Mouse (Mus musculus): ENCODE data around the gene Otulin.

DNA sequence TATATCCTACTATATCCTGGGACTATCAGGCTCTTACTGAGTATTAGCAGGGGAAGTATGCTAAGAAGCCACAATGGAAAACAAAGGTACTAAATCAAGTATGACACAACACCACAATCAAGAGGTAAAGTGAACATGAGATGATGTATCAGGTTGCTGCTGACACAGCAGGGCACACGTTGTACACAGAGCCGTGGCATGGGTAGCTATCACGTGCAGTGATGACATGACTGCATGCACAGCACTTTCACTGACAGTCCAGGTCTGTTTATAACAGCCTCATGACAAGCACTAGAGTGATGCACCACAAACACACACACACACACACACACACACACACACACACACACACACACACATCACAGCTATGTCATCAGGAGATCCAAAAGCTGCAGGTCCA is 13.3 kb downstream of the Otulin start:
- no peak for TF ChIP-seq CTCF (conservative IDR thresholded peaks at IDR 0.05 in 1 of 2, IDR thresholded peaks at IDR 0.05 in 1 of 2; ENCODE audit: low read depth in 2 of 2, low read length in 2 of 2)
- TF ChIP-seq POLR2A (IDR thresholded peaks at IDR 0.05; ENCODE audit: low read depth, low read length), result no peak
- no peak for TF ChIP-seq MAFK (IDR thresholded peaks at IDR 0.05; ENCODE audit: insufficient replicate concordance, low read length)
- TF ChIP-seq TCF12 (IDR thresholded peaks at IDR 0.05; ENCODE audit: low read depth, low read length), result no peak
- TF ChIP-seq ELF1 (IDR thresholded peaks at IDR 0.05; ENCODE audit: low read depth, low read length), result no peak
- TF ChIP-seq BHLHE40 (IDR thresholded peaks at IDR 0.05; ENCODE audit: low read depth, low read length), result no peak
- no peak for TF ChIP-seq ETS1 (conservative IDR thresholded peaks at IDR 0.05; ENCODE audit: low read depth, low read length)
- no peak for TF ChIP-seq POLR2AphosphoS2 (IDR thresholded peaks at IDR 0.05; ENCODE audit: low read depth, low read length)
- no peak for TF ChIP-seq MAZ (IDR thresholded peaks at IDR 0.05; ENCODE audit: low read depth, low read length)
- TF ChIP-seq TBP (conservative IDR thresholded peaks at IDR 0.05; ENCODE audit: low read depth, low read length), result no peak
- TF ChIP-seq RCOR1 (conservative IDR thresholded peaks at IDR 0.05; ENCODE audit: low read depth, low read length), result no peak
- TF ChIP-seq PAX5 (IDR thresholded peaks at IDR 0.05; ENCODE audit: low read length), result no peak
- no peak for TF ChIP-seq MYC (IDR thresholded peaks at IDR 0.05; ENCODE audit: low read depth, low read length)
- no peak for TF ChIP-seq EP300 (IDR thresholded peaks at IDR 0.05; ENCODE audit: low read length)
